Mouse (Mus musculus) lung, embryonic 16.5 days (tissue): Measurements from ENCODE around the gene Fndc10. TPM values are rescaled to one million over a fixed set of nuclear protein-coding genes. Genes with fewer than 3 reads are reported as not detected.

Experiments
- ATAC-seq: fragments of 200-750 bp; cut with Nextera tagmentation; 2 replicates; pipeline ENCODE4 v1.8.0; 2017; ENCODE audit warnings: low read depth, mild to moderate bottlenecking, moderate library complexity
- H3K27ac ChIP-seq: fragments of 300-500 bp; sonication (generic); 2 replicates; pipeline ENCODE4 v1.5.1; 2014; ENCODE audit warnings: mild to moderate bottlenecking, control low read depth, low read length
- H3K27me3 ChIP-seq: fragments of 300-500 bp; sonication (generic); 2 replicates; pipeline ENCODE4 v1.6.1; 2014; ENCODE audit warnings: low read depth, low read length, mixed read lengths; ENCODE audit not compliant: control insufficient read depth, insufficient read depth
- H3K36me3 ChIP-seq: fragments of 300-500 bp; sonication (generic); 2 replicates; pipeline ENCODE4 v1.6.1; 2014; ENCODE audit warnings: low read length; ENCODE audit not compliant: control insufficient read depth, insufficient read depth
- H3K4me1 ChIP-seq: fragments of 300-500 bp; sonication (generic); replicated peaks from 2 replicates; pipeline ENCODE4 v1.6.1; 2014; ENCODE audit warnings: low read length, mixed read lengths; ENCODE audit not compliant: control insufficient read depth, insufficient read depth
- H3K4me2 ChIP-seq: fragments of 300-500 bp; sonication (generic); 2 replicates; pipeline ENCODE4 v1.6.1; 2014; ENCODE audit warnings: low read depth, low read length, control low read depth
- H3K4me3 ChIP-seq: fragments of 300-500 bp; sonication (generic); 2 replicates; pipeline ENCODE4 v1.5.1; 2014; ENCODE audit warnings: mild to moderate bottlenecking, low read length, control low read depth
- H3K9ac ChIP-seq: fragments of 300-500 bp; sonication (generic); 2 replicates; pipeline ENCODE4 v1.6.1; 2014; ENCODE audit warnings: low read length, control low read depth
- H3K9me3 ChIP-seq: fragments of 300-500 bp; sonication (generic); 2 replicates; pipeline ENCODE4 v1.6.1; 2016; ENCODE audit warnings: low read length; ENCODE audit not compliant: control insufficient read depth
- WGBS: fragments of 180-500 bp; shearing (Covaris S2); extraction: QIAGEN DNeasy Blood & Tissue Kit; methylation state at CpG from one replicate; pipeline ENCODE4 v1.1.7; 2014; 5-methylcytosine and 5-hydroxymethylcytosine counted together
- polyA plus RNA-seq: library from polyadenylated mRNA; unstranded; fragments of >200 nt; fragmentation: Nextera tagmentation; extraction: Ambion mirVana; gene quantifications from 2 replicates; pipeline ENCODE4 v1.2.1, GENCODE M21; 2015

Gene Fndc10
- polyA plus RNA-seq, 1 experiment from 2014 or later: 1.3 TPM

DNA sequence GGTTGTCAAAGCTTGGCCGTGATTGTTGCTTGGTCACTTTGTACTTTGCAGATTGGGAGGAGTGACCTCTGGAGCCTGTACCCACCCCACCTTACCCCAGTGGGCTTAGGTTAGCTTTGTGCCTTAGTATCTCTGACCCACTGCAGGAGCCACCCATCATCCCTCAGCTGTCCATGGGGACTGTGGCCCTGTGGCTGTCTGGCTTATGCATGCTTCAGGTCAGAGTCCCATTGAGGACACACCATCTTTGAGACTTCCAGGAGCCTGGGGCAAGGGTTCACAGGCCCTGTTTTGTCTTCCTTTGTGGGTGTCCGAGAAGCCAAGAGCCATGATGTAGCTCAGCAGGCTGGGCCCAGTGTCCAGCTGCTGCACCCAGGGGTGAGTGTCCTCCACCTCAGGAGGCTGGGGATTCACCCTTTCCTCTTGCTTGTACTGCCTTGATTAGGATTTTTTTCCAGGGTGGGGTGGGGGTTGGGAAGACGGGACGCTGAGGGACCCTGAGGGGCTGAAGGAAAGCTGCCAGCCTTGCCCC, 1.5 kb downstream of the Fndc10 start:
- Histone ChIP-seq H3K27ac (no peak overlapping the region), H3K4me1 (peaks cover 4% of the 10 kb centered on the region; the same call in 1 of the 2 replicates), H3K9me3 (no peaks in the 10 kb centered on the region), H3K4me3 (peak overlapping the region; percentile 74; the same call in 1 of the 2 replicates), H3K9ac (no peak overlapping the region), H3K36me3 (no peaks in the 10 kb centered on the region), H3K27me3 (peaks cover 7% of the 10 kb centered on the region; the same call in 1 of the 2 replicates), H3K4me2 (peak overlapping the region; percentile 89; the same call in 1 of the 2 replicates)
- ATAC-seq: no peak
- WGBS: 83% methylated on average over 4 of the region's 4 CpGs

DNA sequence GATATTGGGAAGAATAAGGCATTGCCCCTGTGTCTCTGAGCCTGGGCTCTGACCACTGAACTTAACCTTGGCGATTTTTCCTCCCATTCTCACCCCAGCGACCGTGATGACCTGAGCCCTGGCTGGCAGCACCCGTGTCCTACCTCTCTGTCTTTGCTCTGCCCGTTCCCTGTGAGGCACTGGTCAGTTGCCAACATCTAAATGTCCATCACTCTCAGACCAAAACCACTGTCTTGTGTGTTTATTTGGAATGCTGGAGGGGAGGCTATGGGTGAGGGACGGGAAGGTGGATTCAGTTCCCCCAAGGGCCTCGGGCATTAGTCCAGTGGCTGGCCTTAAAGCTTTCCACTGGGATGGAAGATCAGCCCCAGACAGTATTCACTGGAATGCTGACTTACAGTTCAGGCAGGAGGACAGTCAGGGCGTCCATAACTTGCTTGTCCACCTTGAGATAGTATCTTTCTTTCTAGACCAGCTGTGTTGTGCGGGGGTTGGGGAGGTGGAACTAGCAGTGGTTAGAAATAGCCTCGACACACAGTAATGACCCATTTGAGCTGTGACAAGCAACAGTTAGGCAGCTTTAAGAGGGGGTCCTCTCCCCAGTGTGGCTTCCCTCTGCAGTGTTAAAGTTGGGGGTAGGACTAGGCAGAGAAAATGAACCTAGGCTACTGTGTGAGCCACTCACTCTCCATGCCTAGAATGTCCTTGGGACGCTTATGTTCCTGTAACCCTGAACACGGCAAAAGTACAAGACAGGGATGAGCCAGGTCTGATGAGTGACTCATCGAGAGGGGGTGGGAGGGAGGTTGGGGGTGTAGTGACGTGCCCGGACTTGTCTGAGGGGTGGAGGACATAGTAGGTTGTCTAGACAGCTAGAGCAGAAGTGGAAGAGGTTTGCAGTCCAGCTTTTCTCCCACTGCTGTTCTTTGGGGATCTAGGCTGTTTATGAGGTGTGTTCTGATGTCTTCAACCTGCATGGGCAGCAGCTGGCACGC, 2.4 kb downstream of the Fndc10 start:
- H3K9ac ChIP-seq: no peak overlapping the region
- no peak overlapping the region for H3K4me2 ChIP-seq
- H3K9me3 ChIP-seq: no peaks in the 10 kb centered on the region
- peaks cover 7% of the 10 kb centered on the region; the same call in 1 of the 2 replicates for H3K27me3 ChIP-seq
- H3K27ac ChIP-seq: no peak overlapping the region
- WGBS: 68% methylated on average over 16 of the region's 16 CpGs
- peaks cover 4% of the 10 kb centered on the region; the same call in 1 of the 2 replicates for H3K4me1 ChIP-seq
- no peak for ATAC-seq
- no peaks in the 10 kb centered on the region for H3K36me3 ChIP-seq
- H3K4me3 ChIP-seq: no peak overlapping the region

DNA sequence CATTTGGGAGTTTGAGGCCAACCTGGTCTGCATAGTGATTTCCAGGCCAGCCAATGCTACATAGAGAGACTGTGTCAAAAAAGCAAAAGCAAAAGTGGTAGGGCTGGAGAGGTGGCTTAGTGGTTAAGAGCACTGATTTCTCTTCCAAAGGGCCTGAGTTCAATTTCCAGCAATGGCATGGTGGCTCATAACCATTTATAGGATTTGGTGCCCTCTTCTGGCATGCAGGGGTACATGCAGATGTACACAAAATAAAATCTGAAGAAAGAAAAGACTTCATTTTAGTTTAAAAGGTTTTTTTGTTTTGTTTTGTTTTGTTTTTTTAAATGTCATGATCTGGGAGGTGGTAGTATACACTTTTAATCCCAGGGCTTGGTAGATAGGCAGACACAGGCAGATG, 6.3 kb downstream of the Fndc10 start:
- no peaks in the 10 kb centered on the region for H3K36me3 ChIP-seq
- no peaks in the 10 kb centered on the region for H3K9me3 ChIP-seq
- no peak overlapping the region for H3K4me2 ChIP-seq
- peaks cover 3% of the 10 kb centered on the region; the same call in 1 of the 2 replicates for H3K4me1 ChIP-seq
- H3K4me3 ChIP-seq: no peak overlapping the region
- no peak overlapping the region for H3K27ac ChIP-seq
- H3K27me3 ChIP-seq: peaks cover 2% of the 10 kb centered on the region; the same call in 1 of the 2 replicates
- no peak overlapping the region for H3K9ac ChIP-seq
- ATAC-seq: no peak

DNA sequence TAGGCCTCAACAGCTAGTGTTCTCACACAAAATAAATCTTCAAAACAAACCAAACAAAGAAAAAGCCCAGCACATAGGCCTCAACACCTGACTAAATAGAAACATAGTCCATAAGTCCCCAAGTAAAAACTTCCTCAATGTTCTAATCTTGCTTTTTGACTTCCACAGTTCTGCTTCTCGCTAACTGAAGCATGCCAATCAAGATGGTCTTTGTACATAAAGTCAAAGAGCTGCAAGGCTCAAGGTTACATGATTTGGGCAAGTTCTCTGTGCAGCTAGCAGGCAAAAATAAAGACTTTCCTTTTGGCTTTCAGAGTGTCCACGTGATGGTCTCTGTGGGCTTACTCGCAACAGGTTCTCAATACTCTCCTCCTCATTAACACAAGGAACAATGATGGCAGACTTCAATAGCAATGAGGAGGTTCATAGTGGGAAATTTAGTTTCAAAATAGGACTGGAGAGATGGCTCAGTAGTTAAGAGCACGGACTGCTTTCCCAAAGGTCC, 9.3 kb downstream of the Fndc10 start:
- Histone ChIP-seq H3K4me1 (peaks cover 12% of the 10 kb centered on the region), H3K9me3 (no peaks in the 10 kb centered on the region), H3K4me3 (no peak overlapping the region), H3K27ac (no peak overlapping the region), H3K27me3 (no peaks in the 10 kb centered on the region), H3K9ac (no peak overlapping the region), H3K4me2 (no peak overlapping the region), H3K36me3 (no peaks in the 10 kb centered on the region)
- 94% methylated on average over 4 of the region's 4 CpGs for WGBS
- ATAC-seq: no peak

DNA sequence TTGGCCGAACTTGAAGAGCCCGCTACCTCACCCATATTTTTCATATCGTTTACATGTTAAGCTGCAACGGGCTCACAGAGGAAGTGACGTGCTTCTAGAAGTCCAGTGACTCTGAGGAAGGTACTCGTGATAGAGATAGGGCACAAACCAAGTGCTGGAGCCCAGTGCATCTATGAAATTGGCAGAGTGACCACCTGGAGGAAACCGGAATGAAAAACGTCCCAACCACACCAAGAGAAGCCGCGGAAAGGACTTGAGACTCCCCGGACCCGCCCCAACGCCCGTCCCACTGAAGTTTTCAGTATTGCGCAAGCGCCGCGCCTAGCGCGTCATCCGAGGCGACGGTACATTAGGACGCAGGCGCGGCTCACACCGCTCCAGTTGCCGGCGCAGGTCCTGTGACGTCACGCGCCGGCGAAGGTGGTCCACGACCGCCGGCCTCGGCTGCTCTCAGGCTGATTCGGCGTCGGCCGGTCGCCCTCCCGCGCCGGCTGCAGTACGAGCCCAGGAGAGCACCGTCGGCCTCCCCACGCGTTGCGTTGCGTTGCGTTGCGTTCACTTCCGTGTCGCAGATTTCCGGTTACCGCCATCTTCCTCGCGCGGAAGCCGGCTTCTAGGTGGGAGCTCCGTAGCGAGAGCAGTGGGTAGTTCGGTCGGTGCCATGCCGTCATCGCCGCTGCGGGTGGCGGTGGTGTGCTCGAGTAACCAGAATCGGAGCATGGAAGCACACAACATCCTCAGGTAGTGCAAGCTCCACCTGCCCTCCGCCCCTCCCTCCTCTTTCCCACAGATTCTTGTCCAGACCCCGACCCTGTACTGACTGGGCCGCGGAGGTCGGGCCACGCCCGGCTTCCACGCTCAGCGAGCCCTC, 10.8 kb downstream of the Fndc10 start, which contains the start of gene Ssu72:
Gene Ssu72, plus strand, starts transcription at position 80 of the 871 bp plus-strand sequence.
- peak within 1 kb of the TSS; percentile 85 for H3K4me2 ChIP-seq
- peaks cover 12% of the 10 kb centered on the region for H3K4me1 ChIP-seq
- no peaks in the 10 kb centered on the region for H3K36me3 ChIP-seq
- H3K9me3 ChIP-seq: no peaks in the 10 kb centered on the region
- H3K4me3 ChIP-seq: peak within 1 kb of the TSS; percentile 95
- no peaks in the 10 kb centered on the region for H3K27me3 ChIP-seq
- H3K27ac ChIP-seq: peak within 1 kb of the TSS; percentile 97
- under 1% methylated on average over 77 of the region's 83 CpGs for WGBS
- H3K9ac ChIP-seq: peak within 1 kb of the TSS; percentile 93
- ATAC-seq: peak; percentile 95

DNA sequence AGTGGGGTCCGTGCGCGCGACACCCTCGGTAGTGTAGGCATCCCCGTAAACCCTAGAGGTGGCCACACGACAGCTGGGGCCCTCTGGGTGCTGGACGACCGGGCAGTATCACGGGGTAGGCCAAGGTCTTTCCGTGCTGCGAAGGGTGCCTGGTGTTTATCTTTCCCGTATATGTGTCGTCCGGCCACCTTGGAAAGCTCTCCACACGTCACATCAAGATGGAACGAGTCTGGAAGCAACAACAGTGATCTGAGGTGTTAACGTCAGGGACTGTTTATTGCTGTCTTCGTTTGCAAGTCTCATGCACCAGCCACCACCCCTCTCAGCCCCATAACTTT, 11.4 kb downstream of the Fndc10 start:
- Histone ChIP-seq H3K4me1 (peaks cover 15% of the 10 kb centered on the region), H3K27ac (peak overlapping the region; percentile 97), H3K27me3 (no peaks in the 10 kb centered on the region), H3K4me2 (peak overlapping the region; percentile 85), H3K4me3 (peak overlapping the region; percentile 95), H3K9ac (peak overlapping the region; percentile 93), H3K9me3 (no peaks in the 10 kb centered on the region), H3K36me3 (no peaks in the 10 kb centered on the region)
- WGBS: 0% methylated on average over 19 of the region's 19 CpGs
- no peak for ATAC-seq

DNA sequence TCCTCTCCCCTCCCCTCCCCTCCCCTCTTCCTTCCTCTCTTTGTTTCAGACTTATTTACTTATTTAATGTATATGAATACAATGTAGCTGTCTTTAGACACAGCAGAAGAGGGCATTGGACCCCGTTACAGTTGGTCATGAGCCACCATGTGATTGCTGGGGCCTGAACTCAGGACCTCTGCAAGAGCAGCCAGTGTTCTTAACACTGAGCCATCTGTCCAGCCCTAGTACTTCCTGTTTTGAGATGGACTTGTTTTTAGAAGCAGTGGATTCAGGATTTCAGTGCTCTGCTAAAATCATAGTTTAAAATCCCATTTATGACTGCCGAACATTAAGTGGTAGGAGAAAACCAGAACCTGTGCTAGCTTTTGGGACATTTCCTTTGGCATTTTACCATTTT, 14.4 kb downstream of the Fndc10 start:
- no peak overlapping the region for H3K4me2 ChIP-seq
- H3K36me3 ChIP-seq: no peaks in the 10 kb centered on the region
- H3K9ac ChIP-seq: no peak overlapping the region
- no peak for ATAC-seq
- no peak overlapping the region for H3K4me3 ChIP-seq
- no peaks in the 10 kb centered on the region for H3K27me3 ChIP-seq
- 65% methylated on average over 2 of the region's 2 CpGs for WGBS
- H3K27ac ChIP-seq: peak overlapping the region; percentile 43
- H3K9me3 ChIP-seq: no peaks in the 10 kb centered on the region
- H3K4me1 ChIP-seq: peaks cover 16% of the 10 kb centered on the region

DNA sequence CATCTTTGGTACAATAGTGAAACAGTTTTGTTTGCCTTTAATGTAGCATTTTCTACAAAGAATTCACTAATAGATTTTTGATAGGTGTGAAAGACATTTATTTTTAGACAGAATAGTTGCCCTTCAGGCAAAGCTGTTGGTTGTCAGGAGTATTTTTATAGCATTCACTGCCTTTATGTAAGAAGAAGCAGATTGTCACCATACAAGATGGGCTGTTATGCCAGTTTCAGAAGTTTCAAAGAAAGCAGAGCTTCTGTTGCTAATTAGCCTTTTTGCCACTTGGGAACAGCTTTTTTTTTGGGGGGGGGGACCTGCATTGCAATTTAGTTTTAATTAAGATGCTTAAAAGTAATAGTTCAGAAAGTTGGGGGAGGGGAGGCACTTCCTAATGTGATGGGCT, 14.8 kb downstream of the Fndc10 start:
- no peaks in the 10 kb centered on the region for H3K9me3 ChIP-seq
- no peak overlapping the region for H3K4me2 ChIP-seq
- no peak overlapping the region for H3K9ac ChIP-seq
- no peaks in the 10 kb centered on the region for H3K36me3 ChIP-seq
- peak overlapping the region; percentile 43; the same call in 1 of the 2 replicates for H3K27ac ChIP-seq
- no peak for ATAC-seq
- H3K4me1 ChIP-seq: peaks cover 14% of the 10 kb centered on the region
- no peaks in the 10 kb centered on the region for H3K27me3 ChIP-seq
- no peak overlapping the region for H3K4me3 ChIP-seq
